In the genomic region with DNA sequence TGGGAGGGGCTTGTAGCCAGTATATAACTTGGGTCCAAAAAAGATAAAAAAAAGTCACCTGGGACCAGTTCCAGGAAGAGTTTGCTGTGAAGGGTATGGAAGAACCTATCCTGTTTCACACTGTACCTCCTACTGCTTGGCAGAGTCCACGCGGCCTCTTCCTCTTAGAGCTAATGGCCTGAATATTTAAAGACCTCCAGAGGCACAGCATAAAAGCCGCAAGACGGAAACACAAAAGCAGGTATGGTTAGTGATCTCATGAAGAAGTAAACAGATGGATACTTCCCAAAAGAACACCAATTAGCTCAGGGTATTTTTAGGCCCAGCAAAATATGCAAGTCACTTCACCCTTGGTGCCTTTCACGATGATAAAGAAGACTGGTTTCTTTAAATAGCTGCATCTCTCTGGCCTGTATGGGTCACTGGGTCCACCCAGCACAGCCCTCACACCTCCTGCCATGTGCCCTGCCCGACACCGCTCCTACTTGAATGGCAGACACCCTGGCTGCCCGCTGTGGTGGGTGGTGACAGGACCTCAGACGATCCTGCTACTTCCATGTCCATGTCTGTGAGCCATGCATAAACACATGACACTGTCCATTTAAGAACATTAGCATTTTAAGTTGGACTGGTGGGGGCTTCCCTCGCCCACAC, we compare ENCODE assay signal across 10 mouse cellular contexts. TPM values are rescaled to one million over a fixed set of nuclear protein-coding genes. Genes with fewer than 3 reads are reported as not detected.
DNase-seq lines count a peak whose midpoint lies in the region; ATAC-seq and TF ChIP-seq lines count a peak whose summit lies in the region.
"Had no signal": no experiment of that assay in that cellular context is flagged by ENCODE, and none has a peak within 500 bp of the region (broad histone marks: within the 10 kb centered on the region; RNA-seq: fewer than 3 reads in every experiment).

No protein-coding gene starts in this region.

- no peaks in the 10 kb centered on the region for H3K27me3 ChIP-seq in embryonic facial prominence, embryonic 15.5 days
- H3K27me3 ChIP-seq: hindbrain, embryonic 12.5 days had no signal

- no peak for TF ChIP-seq CTCF in layer of hippocampus, adult 2 months (conservative IDR thresholded peaks at IDR 0.05)

- peak; percentile 9; the same call in 1 of the 2 replicates for ATAC-seq in embryonic facial prominence, embryonic 15.5 days (ENCODE audit: insufficient number of reproducible peaks, low FRiP score, low TSS enrichment, low read depth)
- no peak for ATAC-seq in erythroid progenitor cell, adult 5-6 weeks (replicated peaks; ENCODE audit: low FRiP score, poor library complexity, severe bottlenecking)
- ATAC-seq: forebrain, postnatal 0 days had no signal

- H3K4me3 ChIP-seq in layer of hippocampus, adult 2 months: no peak overlapping the region
- H3K4me3 ChIP-seq in embryonic facial prominence, embryonic 15.5 days (replicated peaks): no peak overlapping the region
- H3K4me3 ChIP-seq: hindbrain, embryonic 12.5 days had no signal

- H3K27ac ChIP-seq in layer of hippocampus, adult 2 months: peak overlapping the region; percentile 48; the same call in 1 of the 2 replicates
- peak overlapping the region; percentile 83 for H3K27ac ChIP-seq in embryonic facial prominence, embryonic 15.5 days (replicated peaks)
- H3K27ac ChIP-seq: hindbrain, embryonic 12.5 days had no signal

- H3K4me1 ChIP-seq in embryonic facial prominence, embryonic 15.5 days: peaks cover 31% of the 10 kb centered on the region

- no peak overlapping the region for H3K9ac ChIP-seq in embryonic facial prominence, embryonic 15.5 days
- H3K9ac ChIP-seq: forebrain, postnatal 0 days; hindbrain, embryonic 12.5 days had no signal

- WGBS in embryonic facial prominence, embryonic 15.5 days: 72% methylated on average over 10 of the region's 10 CpGs

- no peak overlapping the region for H3K4me2 ChIP-seq in embryonic facial prominence, embryonic 15.5 days (replicated peaks)
- H3K4me2 ChIP-seq: hindbrain, embryonic 12.5 days had no signal

- H3K9me3 ChIP-seq in embryonic facial prominence, embryonic 15.5 days (replicated peaks): no peaks in the 10 kb centered on the region
- H3K9me3 ChIP-seq: hindbrain, embryonic 12.5 days had no signal

- H3K36me3 ChIP-seq in embryonic facial prominence, embryonic 15.5 days: peaks cover 6% of the 10 kb centered on the region; the same call in 1 of the 2 replicates

- DNase-seq in layer of hippocampus, adult 2 months (ENCODE audit: low spot score in 2 of 2): no peak
- DNase-seq in layer of hippocampus, adult 9-10 months (ENCODE audit: low spot score): no peak
- DNase-seq in brain, adult 2 months (ENCODE audit: low read depth, low spot score): peak; percentile 27
- peak; percentile 75 for DNase-seq in heart, postnatal 4 days
- DNase-seq in gastrocnemius, postnatal 4 days (ENCODE audit: low spot score in 2 of 2): no peak
- DNase-seq: forebrain, postnatal 0 days; kidney, postnatal 14 days had no signal

RNA-seq across cellular contexts. Expression of a gene that starts 13.9 kb away (rescaled TPM):
- total RNA-seq in layer of hippocampus, adult 2 months (2021): 100 to 1,000 TPM; 203 to 212 TPM
- 85.8 and 88.5 TPM in 2 replicates for polyA plus RNA-seq in embryonic facial prominence, embryonic 15.5 days (2015; fragmentation: Nextera tagmentation; extraction: Ambion mirVana)
- total RNA-seq in heart, postnatal 4 days (2021): 100 to 1,000 TPM; 344 to 352 TPM
- total RNA-seq in gastrocnemius, postnatal 4 days (2021): 10 to 100 TPM; 32.0 to 34.0 TPM
- total RNA-seq in erythroid progenitor cell, adult 5-6 weeks (2015; ENCODE audit: low replicate concordance): 2.1 and 3.6 TPM in 2 replicates
- total RNA-seq in erythroid progenitor cell, adult 5-6 weeks (2017; ENCODE audit: low replicate concordance): 3.6 and 7.3 TPM in 2 replicates

RNA-seq across cellular contexts. Expression of a gene that starts 23.8 kb away (rescaled TPM):
- total RNA-seq in layer of hippocampus, adult 2 months (2021): 10 to 100 TPM; 65.5 to 68.9 TPM
- 25.1 and 28.5 TPM in 2 replicates for polyA plus RNA-seq in embryonic facial prominence, embryonic 15.5 days (2015; fragmentation: Nextera tagmentation; extraction: Ambion mirVana)
- 10 to 100 TPM; 16.9 to 18.0 TPM for total RNA-seq in heart, postnatal 4 days (2021)
- total RNA-seq in gastrocnemius, postnatal 4 days (2021): 10 to 100 TPM in 1 of 2 experiments, 1 to 10 TPM in 1; 9.9 to 10.0 TPM
- total RNA-seq in erythroid progenitor cell, adult 5-6 weeks (2015; ENCODE audit: low replicate concordance): 1.1 and 1.7 TPM in 2 replicates
- 1.7 TPM in 1 of 2 replicates, not detected in the other for total RNA-seq in erythroid progenitor cell, adult 5-6 weeks (2017; ENCODE audit: low replicate concordance)

Comparison
In these comparisons a context has a peak if more than half of its experiments do, and no peak if none do; other contexts are left out.
1. DNase-seq: peak in brain, adult 2 months (single experiment) and heart, postnatal 4 days (single experiment); none in layer of hippocampus, adult 2 months (0 of 2), layer of hippocampus, adult 9-10 months (single experiment) and gastrocnemius, postnatal 4 days (0 of 2).
2. RNA of a gene that starts 23.8 kb away (total RNA-seq): 65.5 to 68.9 TPM in layer of hippocampus, adult 2 months, 16.9 to 18.0 TPM in heart, postnatal 4 days and 9.9 to 10.0 TPM in gastrocnemius, postnatal 4 days; 1.1 to 1.7 TPM in erythroid progenitor cell, adult 5-6 weeks; every median in the first group is over 4 times any median in the second.